Mouse (Mus musculus): Measurements from ENCODE around the gene Btbd9. TPM values are rescaled to one million over a fixed set of nuclear protein-coding genes. Genes with fewer than 3 reads are reported as not detected.

Gene Btbd9
- polyA plus RNA-seq, 1 experiment, result 11.7 TPM

- no peak overlapping the region for H3K27ac ChIP-seq (replicated peaks; ENCODE audit: low read depth, low read length)
- no peaks in the 10 kb centered on the region for H3K4me1 ChIP-seq (ENCODE audit: control insufficient read depth, insufficient read depth, insufficient read length, low read length)
- no peak overlapping the region for H3K4me3 ChIP-seq (ENCODE audit: insufficient read depth, low read depth, low read length)
Observed at GRCm38 (mm10) chr17:30582313-30582712, 6.0 kb upstream of the Btbd9 start.

GRCm38 (mm10) chr17:30581201-30581600, 4.9 kb upstream of the Btbd9 start:
- Histone ChIP-seq H3K4me1 (ENCODE audit: control insufficient read depth, insufficient read depth, insufficient read length, low read length) (peaks cover 4% of the 10 kb centered on the region), H3K4me3 (ENCODE audit: insufficient read depth, low read depth, low read length) (no peak overlapping the region), H3K27ac (replicated peaks; ENCODE audit: low read depth, low read length) (no peak overlapping the region)

DNA sequence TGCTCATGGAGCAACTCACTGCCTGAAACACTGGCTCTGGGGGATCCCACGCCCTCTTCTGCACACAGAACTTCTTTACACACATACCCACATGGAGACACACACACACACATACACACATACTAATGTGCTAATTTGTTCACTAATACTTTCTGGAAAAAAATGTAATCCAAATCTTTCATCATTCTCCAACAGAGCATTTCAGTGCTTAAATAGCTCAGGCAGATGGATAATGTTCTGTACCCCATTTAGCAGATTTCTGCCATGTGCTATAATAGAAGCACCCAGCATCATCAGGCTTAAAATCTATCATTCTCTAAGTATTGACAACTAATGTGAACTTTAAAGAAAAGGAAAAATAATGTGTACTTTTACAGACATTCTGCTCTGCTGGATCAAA, 4.5 kb upstream of the Btbd9 start:
- Histone ChIP-seq H3K4me3 (ENCODE audit: insufficient read depth, low read depth, low read length) (no peak overlapping the region), H3K27ac (replicated peaks; ENCODE audit: low read depth, low read length) (no peak overlapping the region), H3K4me1 (ENCODE audit: control insufficient read depth, insufficient read depth, insufficient read length, low read length) (peaks cover 4% of the 10 kb centered on the region)

DNA sequence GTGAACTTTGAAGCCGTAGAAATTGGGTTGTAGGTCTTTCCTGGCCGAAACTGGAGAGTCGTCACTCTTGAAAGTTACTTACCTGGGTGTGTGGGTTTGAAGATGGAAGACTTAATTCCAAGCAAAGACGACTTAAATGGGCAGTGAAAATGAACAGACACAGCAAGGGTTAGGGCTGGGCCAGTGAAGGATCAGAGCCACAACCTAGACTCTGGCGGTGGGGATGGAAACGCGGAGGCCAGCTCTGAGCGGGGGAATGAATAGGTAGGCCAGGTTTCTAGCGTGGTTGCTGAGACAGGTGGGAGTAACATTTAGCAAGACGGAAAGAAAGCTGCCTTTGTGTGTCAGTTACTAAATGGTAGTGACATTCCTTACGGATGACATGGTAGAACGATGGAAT, 658 bp upstream of the Btbd9 start:
- H3K4me1 ChIP-seq (ENCODE audit: control insufficient read depth, insufficient read depth, insufficient read length, low read length), result peaks cover 9% of the 10 kb centered on the region
- peak overlapping the region; percentile 97 for H3K4me3 ChIP-seq (ENCODE audit: insufficient read depth, low read depth, low read length)
- H3K27ac ChIP-seq (replicated peaks; ENCODE audit: low read depth, low read length), result no peak overlapping the region

GRCm38 (mm10) chr17:30575121-30575904, 975 bp downstream of the Btbd9 start:
- peak overlapping the region; percentile 71 for H3K27ac ChIP-seq (replicated peaks; ENCODE audit: low read depth, low read length)
- peak overlapping the region; percentile 97 for H3K4me3 ChIP-seq (ENCODE audit: insufficient read depth, low read depth, low read length)
- H3K4me1 ChIP-seq (ENCODE audit: control insufficient read depth, insufficient read depth, insufficient read length, low read length), result peaks cover 9% of the 10 kb centered on the region

DNA sequence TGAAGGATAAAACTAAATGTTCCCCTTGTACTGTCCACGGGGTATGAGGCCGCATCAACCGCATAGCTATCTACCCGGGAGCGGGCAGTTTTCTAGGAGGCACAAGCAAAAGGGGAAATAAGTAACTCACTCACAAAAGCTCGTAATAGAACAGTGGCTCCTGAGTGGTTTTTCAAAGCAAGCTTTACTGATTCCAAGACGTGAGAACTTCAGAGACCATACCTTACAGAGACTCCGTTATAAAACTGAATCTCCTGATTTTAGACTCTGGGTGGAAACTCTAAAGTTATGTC, 1.6 kb downstream of the Btbd9 start:
- Histone ChIP-seq H3K4me1 (ENCODE audit: control insufficient read depth, insufficient read depth, insufficient read length, low read length) (peaks cover 9% of the 10 kb centered on the region), H3K27ac (replicated peaks; ENCODE audit: low read depth, low read length) (0 out of 2 replicates have a peak overlapping the region, but pooled peaks have one; percentile 25), H3K4me3 (ENCODE audit: insufficient read depth, low read depth, low read length) (peak overlapping the region; percentile 97)

DNA sequence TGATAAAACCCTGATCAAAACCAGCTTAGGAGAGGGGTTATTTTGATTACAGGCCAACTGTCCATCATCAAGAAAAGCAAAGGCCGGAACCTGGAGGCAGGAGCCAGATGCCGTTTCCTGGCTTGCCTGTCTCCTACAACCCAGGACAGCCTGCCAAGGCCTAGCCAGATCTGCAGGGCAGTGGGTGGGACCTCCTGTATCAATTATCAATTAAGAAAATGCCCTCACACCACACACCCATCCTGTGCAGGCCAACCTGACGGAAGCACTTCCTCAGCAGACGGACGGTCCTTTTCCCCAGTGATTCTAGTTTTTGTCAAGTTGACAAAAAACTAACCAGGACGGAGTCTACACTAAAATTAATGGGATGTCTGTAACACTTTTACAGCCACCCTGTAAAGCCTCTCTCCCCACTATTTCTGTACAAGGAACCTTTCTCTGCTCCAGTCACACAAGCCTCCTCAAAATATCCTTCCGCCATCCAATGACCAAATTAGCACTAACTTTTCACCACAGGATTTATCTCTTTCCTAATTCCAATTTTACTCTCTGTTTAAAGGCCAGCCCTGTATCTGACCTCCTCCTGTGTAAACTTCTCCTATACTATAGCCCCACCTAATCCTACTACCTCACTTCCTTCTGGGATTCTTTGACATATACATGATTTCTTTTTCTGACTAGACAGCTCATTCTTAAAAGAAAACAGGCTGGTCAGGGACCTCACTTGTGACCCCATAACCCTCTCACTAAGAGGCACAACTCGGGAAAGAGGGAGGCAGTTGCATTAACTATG, 2.1 kb downstream of the Btbd9 start:
- Histone ChIP-seq H3K4me3 (ENCODE audit: insufficient read depth, low read depth, low read length) (peak overlapping the region; percentile 97), H3K4me1 (ENCODE audit: control insufficient read depth, insufficient read depth, insufficient read length, low read length) (peaks cover 9% of the 10 kb centered on the region), H3K27ac (replicated peaks; ENCODE audit: low read depth, low read length) (peak overlapping the region; percentile 25; the same call in 1 of the 2 replicates)

DNA sequence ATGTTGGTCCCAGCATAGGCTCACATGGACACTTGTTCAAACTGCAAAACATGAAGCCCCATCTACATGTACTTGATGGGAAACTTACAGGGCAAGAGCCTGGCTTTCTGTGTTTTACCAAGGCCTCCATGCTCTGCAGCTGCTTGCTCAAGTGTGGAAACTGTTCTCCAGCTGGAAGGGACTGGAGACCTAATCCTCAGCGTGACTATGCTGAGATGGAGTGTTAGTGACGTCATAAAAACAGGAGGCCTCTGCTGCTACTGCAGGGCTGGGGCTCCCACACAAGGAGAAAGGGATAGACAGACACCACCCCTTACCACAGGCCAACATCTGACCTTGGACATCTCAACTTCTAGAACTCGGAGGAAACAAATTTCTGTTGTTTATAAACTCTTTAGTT, 5.3 kb downstream of the Btbd9 start:
- Histone ChIP-seq H3K27ac (replicated peaks; ENCODE audit: low read depth, low read length) (no peak overlapping the region), H3K4me3 (ENCODE audit: insufficient read depth, low read depth, low read length) (no peak overlapping the region), H3K4me1 (ENCODE audit: control insufficient read depth, insufficient read depth, insufficient read length, low read length) (peaks cover 4% of the 10 kb centered on the region; the same call in 1 of the 2 replicates)

DNA sequence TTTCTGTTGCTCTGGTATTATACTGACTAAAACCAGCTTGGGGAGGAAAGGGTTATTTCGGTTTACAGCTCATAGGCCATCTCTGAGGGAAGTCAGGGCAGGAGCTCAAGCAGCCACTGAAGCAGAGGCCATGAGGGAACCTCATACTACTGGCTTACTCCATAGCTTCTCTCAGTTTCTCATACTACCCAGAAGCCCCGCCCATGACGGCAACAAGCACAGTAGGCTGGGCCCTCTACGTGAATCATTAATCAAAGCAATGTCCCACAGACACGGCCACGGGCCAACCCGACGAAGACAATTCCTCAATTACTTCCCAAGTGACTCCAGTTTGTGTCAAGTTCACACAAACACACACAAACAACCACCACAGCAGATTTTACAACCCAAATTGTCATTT, 6.1 kb downstream of the Btbd9 start:
- H3K27ac ChIP-seq (replicated peaks; ENCODE audit: low read depth, low read length), result no peak overlapping the region
- H3K4me3 ChIP-seq (ENCODE audit: insufficient read depth, low read depth, low read length), result no peak overlapping the region
- peaks cover 4% of the 10 kb centered on the region; the same call in 1 of the 2 replicates for H3K4me1 ChIP-seq (ENCODE audit: control insufficient read depth, insufficient read depth, insufficient read length, low read length)

DNA sequence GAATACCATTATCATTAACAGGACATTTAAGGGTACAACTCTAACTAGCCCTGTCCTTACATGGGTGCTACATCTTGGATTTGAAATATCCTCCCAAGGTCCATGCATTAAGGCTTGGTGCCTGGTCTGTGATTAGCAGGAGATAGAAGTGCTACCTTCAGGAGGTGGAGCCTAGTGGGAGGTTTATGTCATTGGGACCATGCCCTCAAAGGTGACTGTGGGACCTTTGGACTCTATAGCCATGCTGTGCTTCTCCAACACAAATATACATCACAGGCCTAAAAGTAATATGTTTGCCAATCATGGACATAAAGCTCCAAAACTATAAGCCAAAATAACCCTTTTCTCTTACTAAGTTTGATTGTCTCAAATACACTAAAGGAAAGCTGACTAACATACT, 7.8 kb downstream of the Btbd9 start:
- no peak overlapping the region for H3K4me3 ChIP-seq (ENCODE audit: insufficient read depth, low read depth, low read length)
- H3K4me1 ChIP-seq (ENCODE audit: control insufficient read depth, insufficient read depth, insufficient read length, low read length), result no peaks in the 10 kb centered on the region; the same call in 1 of the 2 replicates
- H3K27ac ChIP-seq (replicated peaks; ENCODE audit: low read depth, low read length), result no peak overlapping the region

GRCm38 (mm10) chr17:30564971-30565370, 11.3 kb downstream of the Btbd9 start:
- Histone ChIP-seq H3K27ac (replicated peaks; ENCODE audit: low read depth, low read length) (no peak overlapping the region), H3K4me1 (ENCODE audit: control insufficient read depth, insufficient read depth, insufficient read length, low read length) (no peaks in the 10 kb centered on the region; the same call in 1 of the 2 replicates), H3K4me3 (ENCODE audit: insufficient read depth, low read depth, low read length) (no peak overlapping the region)

GRCm38 (mm10) chr17:30564407-30564806, 11.9 kb downstream of the Btbd9 start:
- H3K27ac ChIP-seq (replicated peaks; ENCODE audit: low read depth, low read length), result no peak overlapping the region
- H3K4me1 ChIP-seq (ENCODE audit: control insufficient read depth, insufficient read depth, insufficient read length, low read length), result no peaks in the 10 kb centered on the region; the same call in 1 of the 2 replicates
- H3K4me3 ChIP-seq (ENCODE audit: insufficient read depth, low read depth, low read length), result no peak overlapping the region

DNA sequence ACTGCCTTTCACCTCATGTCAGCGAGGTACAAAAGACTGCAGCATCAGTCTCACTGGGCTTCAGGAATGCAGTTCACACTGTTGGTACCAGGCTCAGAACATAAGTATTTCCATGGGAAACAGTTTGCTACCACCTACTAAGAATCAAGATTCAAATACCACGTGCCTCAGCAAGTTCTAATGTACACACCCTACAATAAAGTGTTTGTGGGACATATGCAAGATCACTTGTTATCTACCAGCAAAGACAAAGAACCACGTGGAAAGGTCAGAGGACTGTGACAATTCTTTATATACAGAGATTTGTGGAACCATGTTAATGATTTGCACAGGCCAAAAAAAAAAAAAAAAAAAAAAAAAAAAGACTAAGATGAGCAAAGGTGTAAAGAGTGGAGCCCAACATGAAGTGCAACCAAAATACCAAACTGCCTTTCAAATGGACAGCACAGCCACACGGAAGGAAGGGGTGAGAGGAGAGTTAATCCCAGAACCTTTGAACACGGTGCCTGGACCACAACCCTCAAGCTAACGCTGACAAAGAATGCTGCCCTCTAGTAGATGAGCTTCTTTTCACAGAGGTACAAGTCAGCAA, 12.7 kb downstream of the Btbd9 start:
- H3K4me3 ChIP-seq (ENCODE audit: insufficient read depth, low read depth, low read length), result no peak overlapping the region
- no peak overlapping the region for H3K27ac ChIP-seq (replicated peaks; ENCODE audit: low read depth, low read length)
- H3K4me1 ChIP-seq (ENCODE audit: control insufficient read depth, insufficient read depth, insufficient read length, low read length), result no peaks in the 10 kb centered on the region; the same call in 1 of the 2 replicates

- no peak overlapping the region for H3K4me3 ChIP-seq (ENCODE audit: insufficient read depth, low read depth, low read length)
- no peak overlapping the region for H3K27ac ChIP-seq (replicated peaks; ENCODE audit: low read depth, low read length)
- no peaks in the 10 kb centered on the region; the same call in 1 of the 2 replicates for H3K4me1 ChIP-seq (ENCODE audit: control insufficient read depth, insufficient read depth, insufficient read length, low read length)
Observed at GRCm38 (mm10) chr17:30562770-30563169, 13.5 kb downstream of the Btbd9 start.

GRCm38 (mm10) chr17:30559536-30559935, 16.8 kb downstream of the Btbd9 start:
- Histone ChIP-seq H3K4me1 (ENCODE audit: control insufficient read depth, insufficient read depth, insufficient read length, low read length) (no peaks in the 10 kb centered on the region), H3K27ac (replicated peaks; ENCODE audit: low read depth, low read length) (no peak overlapping the region), H3K4me3 (ENCODE audit: insufficient read depth, low read depth, low read length) (no peak overlapping the region)
